Mouse (Mus musculus): ENCODE data around the gene Nfkb2. TPM values are rescaled to one million over a fixed set of nuclear protein-coding genes. Genes with fewer than 3 reads are reported as not detected.

Gene Nfkb2
- polyA plus RNA-seq, 1 experiment = 47.8 TPM

DNA sequence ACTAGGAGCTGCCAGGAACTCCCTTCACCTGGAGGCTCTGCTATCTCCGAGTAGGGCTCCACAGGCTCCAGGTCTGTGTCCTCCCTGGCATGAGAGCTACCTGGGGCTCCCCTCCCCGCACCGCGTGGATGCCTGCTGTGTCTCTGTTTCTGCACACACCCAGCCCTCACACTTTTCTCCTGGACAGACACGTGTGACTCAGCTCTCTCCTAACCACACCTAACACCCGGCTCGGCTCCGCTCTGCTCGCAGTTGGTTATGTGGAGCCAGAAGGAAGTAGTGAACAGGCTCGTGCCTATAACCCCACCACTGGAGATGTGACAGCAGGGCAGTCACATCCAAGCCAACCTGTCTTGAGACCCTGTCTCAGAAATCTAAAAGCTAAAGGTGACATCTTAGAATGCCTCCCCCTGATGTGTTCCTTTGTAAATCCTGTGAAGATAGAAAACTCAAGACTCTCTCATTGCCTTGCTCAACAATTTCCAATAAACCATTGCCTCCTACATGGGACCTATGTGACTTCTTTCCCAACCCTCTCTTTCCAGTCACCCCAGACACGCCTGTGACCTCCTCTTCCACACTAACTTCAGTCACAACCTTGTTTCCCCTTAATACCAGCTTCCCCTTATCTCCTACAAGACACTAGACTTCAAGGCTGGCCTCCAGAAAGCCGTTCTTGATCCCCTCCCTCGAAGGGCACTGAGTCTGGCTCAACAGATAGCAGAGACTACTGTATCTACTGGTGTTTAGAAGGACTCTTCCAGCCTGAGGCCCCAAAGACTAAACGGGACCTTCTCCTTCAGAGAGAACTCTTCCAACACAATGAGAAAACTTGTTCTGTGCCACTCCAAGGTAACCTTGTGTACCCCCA, 11.0 kb downstream of the Nfkb2 start:
- Histone ChIP-seq H3K4me3 (ENCODE audit: insufficient read depth, poor library complexity, severe bottlenecking) (no peak overlapping the region), H3K79me2 (ENCODE audit: control insufficient read depth, insufficient read depth) (no peaks in the 10 kb centered on the region), H3K36me3 (ENCODE audit: control insufficient read depth, insufficient read depth) (peaks cover 14% of the 10 kb centered on the region), H3K27me3 (ENCODE audit: control insufficient read depth, insufficient read depth, insufficient read length) (peaks cover 26% of the 10 kb centered on the region), H3ac (ENCODE audit: control insufficient read depth, insufficient read length, low read depth) (no peak overlapping the region), H3K79me3 (ENCODE audit: low read depth) (no peaks in the 10 kb centered on the region)
- TF ChIP-seq MAX (IDR thresholded peaks at IDR 0.05) (no peak), USF1 (IDR thresholded peaks at IDR 0.05; ENCODE audit: low read depth) (no peak), CTCF (IDR thresholded peaks at IDR 0.05; ENCODE audit: control insufficient read depth, insufficient read depth, insufficient read length) (no peak), CEBPB (IDR thresholded peaks at IDR 0.05; ENCODE audit: low read depth) (no peak), MYOD1 (IDR thresholded peaks at IDR 0.05; ENCODE audit: control insufficient read depth, insufficient read length, low read depth) (no peak), MYOG (IDR thresholded peaks at IDR 0.05; ENCODE audit: control insufficient read depth, extremely low read depth, insufficient read length) (no peak), FOSL1 (IDR thresholded peaks at IDR 0.05; ENCODE audit: insufficient read depth, low read length, poor library complexity, severe bottlenecking) (no peak)

DNA sequence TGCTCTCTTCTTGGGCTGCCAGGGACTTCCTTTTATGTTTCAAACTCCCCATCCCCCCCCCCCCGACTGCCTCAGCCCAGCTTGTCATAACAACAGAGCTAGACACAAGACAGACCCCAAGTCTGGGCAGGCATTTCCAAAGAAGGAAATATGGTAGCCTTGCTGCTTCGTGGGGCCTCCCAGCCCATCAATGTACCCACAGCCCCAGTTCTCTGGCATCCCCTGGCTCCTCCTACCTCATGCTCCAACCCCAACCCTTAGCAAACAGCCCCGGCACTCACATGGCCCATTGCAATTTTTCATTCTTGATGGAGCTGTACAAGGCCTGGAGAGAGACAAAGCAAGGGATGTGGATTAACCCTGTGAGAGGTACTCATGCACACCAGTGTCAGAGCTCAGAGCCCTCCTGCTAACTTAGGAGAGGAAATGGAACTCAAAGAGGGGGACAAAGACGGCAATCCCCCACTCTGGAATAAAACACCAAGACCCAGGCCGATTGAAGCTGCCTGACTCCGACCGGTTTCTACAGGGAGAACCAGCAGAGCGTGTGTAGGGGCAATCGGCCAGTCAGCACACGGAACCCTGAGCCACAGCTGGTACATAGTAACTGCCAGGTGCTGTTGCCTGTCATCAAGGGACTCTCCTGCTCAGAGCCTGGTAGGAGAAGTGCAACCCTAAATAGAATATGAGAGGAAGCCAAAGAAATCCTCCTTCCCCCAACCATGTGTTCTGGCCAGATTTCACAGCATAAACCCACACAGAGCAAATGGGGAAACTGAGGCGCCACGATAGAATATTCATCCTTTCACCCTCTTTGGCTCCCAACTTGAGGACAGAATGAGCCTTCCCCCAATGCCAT, 11.9 kb downstream of the Nfkb2 start:
- peaks cover 26% of the 10 kb centered on the region for H3K27me3 ChIP-seq (ENCODE audit: control insufficient read depth, insufficient read depth, insufficient read length)

GRCm38 (mm10) chr19:46316846-46317545, 12.9 kb downstream of the Nfkb2 start:
- Histone ChIP-seq H3K4me3 (ENCODE audit: insufficient read depth, poor library complexity, severe bottlenecking) (no peak overlapping the region), H3K79me2 (ENCODE audit: control insufficient read depth, insufficient read depth) (no peaks in the 10 kb centered on the region), H3K79me3 (ENCODE audit: low read depth) (no peaks in the 10 kb centered on the region), H3K36me3 (ENCODE audit: control insufficient read depth, insufficient read depth) (no peaks in the 10 kb centered on the region), H3K27me3 (ENCODE audit: control insufficient read depth, insufficient read depth, insufficient read length) (peaks cover 26% of the 10 kb centered on the region), H3ac (ENCODE audit: control insufficient read depth, insufficient read length, low read depth) (no peak overlapping the region)
- TF ChIP-seq MYOD1 (IDR thresholded peaks at IDR 0.05; ENCODE audit: control insufficient read depth, insufficient read length, low read depth) (no peak), FOSL1 (IDR thresholded peaks at IDR 0.05; ENCODE audit: insufficient read depth, low read length, poor library complexity, severe bottlenecking) (no peak), USF1 (IDR thresholded peaks at IDR 0.05; ENCODE audit: low read depth) (no peak), MAX (IDR thresholded peaks at IDR 0.05) (no peak), MYOG (IDR thresholded peaks at IDR 0.05; ENCODE audit: control insufficient read depth, extremely low read depth, insufficient read length) (no peak), CEBPB (IDR thresholded peaks at IDR 0.05; ENCODE audit: low read depth) (no peak), CTCF (IDR thresholded peaks at IDR 0.05; ENCODE audit: control insufficient read depth, insufficient read depth, insufficient read length) (no peak)

More for the DNA sequence above, 11.9 kb downstream of the Nfkb2 start:
- TF ChIP-seq CEBPB (IDR thresholded peaks at IDR 0.05; ENCODE audit: low read depth) = no peak
- no peak for TF ChIP-seq CTCF (IDR thresholded peaks at IDR 0.05; ENCODE audit: control insufficient read depth, insufficient read depth, insufficient read length)
- peaks cover 7% of the 10 kb centered on the region for H3K36me3 ChIP-seq (ENCODE audit: control insufficient read depth, insufficient read depth)
- H3K79me2 ChIP-seq (ENCODE audit: control insufficient read depth, insufficient read depth) = no peaks in the 10 kb centered on the region
- no peaks in the 10 kb centered on the region for H3K79me3 ChIP-seq (ENCODE audit: low read depth)
- H3ac ChIP-seq (ENCODE audit: control insufficient read depth, insufficient read length, low read depth) = no peak overlapping the region
- H3K4me3 ChIP-seq (ENCODE audit: insufficient read depth, poor library complexity, severe bottlenecking) = no peak overlapping the region

DNA sequence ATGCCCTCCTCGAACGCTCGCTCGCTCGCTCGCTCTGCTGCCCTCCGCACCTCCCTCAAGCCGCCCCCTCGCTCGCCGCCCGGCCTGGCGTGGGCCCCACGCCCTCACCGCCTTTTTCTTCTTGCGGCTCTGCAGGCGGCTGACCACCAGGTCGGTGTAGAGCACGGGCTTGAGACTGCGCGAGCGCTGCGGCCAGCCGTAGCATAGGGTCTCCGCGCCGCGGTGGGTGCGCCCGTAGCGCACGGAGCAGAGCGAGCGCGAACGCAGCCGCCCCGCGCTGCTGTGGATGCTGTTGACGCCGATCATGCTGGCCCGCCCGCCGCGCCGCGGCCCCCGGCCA, 13.4 kb downstream of the Nfkb2 start:
- no peaks in the 10 kb centered on the region for H3K79me2 ChIP-seq (ENCODE audit: control insufficient read depth, insufficient read depth)
- H3K27me3 ChIP-seq (ENCODE audit: control insufficient read depth, insufficient read depth, insufficient read length) = peaks cover 30% of the 10 kb centered on the region
- H3K4me3 ChIP-seq (ENCODE audit: insufficient read depth, poor library complexity, severe bottlenecking) = no peak overlapping the region
- TF ChIP-seq MYOG (IDR thresholded peaks at IDR 0.05; ENCODE audit: control insufficient read depth, extremely low read depth, insufficient read length) (no peak), MYOD1 (IDR thresholded peaks at IDR 0.05; ENCODE audit: control insufficient read depth, insufficient read length, low read depth) (no peak), FOSL1 (IDR thresholded peaks at IDR 0.05; ENCODE audit: insufficient read depth, low read length, poor library complexity, severe bottlenecking) (no peak), CTCF (IDR thresholded peaks at IDR 0.05; ENCODE audit: control insufficient read depth, insufficient read depth, insufficient read length) (no peak), USF1 (IDR thresholded peaks at IDR 0.05; ENCODE audit: low read depth) (no peak), MAX (IDR thresholded peaks at IDR 0.05) (no peak), CEBPB (IDR thresholded peaks at IDR 0.05; ENCODE audit: low read depth) (no peak)
- H3K79me3 ChIP-seq (ENCODE audit: low read depth) = no peaks in the 10 kb centered on the region
- no peak overlapping the region for H3ac ChIP-seq (ENCODE audit: control insufficient read depth, insufficient read length, low read depth)
- no peaks in the 10 kb centered on the region for H3K36me3 ChIP-seq (ENCODE audit: control insufficient read depth, insufficient read depth)

DNA sequence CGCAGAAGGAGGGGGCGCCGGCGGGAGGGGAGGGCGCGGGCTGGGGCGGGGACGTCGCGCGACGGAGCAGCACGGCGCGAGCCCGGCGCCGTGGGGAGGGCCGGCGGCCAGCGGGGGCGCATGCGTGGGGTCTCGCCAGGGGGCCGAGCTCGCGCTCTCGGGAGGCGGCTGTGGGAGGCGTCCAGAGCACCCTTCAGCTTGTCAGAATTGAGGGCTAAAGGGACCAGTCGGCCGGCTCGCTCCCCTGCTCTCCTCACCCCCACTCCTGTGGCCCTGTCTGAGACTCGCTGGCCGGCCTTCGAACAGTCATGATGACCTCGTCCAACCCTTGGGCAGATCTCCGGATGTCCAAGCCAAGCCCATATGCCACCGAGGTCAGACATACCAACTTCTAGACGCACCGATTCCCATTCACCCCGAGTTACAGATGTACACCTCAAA, 13.9 kb downstream of the Nfkb2 start:
- TF ChIP-seq MYOD1 (IDR thresholded peaks at IDR 0.05; ENCODE audit: control insufficient read depth, insufficient read length, low read depth) = no peak
- TF ChIP-seq MAX (IDR thresholded peaks at IDR 0.05) = no peak
- TF ChIP-seq FOSL1 (IDR thresholded peaks at IDR 0.05; ENCODE audit: insufficient read depth, low read length, poor library complexity, severe bottlenecking) = no peak
- TF ChIP-seq CEBPB (IDR thresholded peaks at IDR 0.05; ENCODE audit: low read depth) = no peak
- no peak for TF ChIP-seq USF1 (IDR thresholded peaks at IDR 0.05; ENCODE audit: low read depth)
- no peak for TF ChIP-seq MYOG (IDR thresholded peaks at IDR 0.05; ENCODE audit: control insufficient read depth, extremely low read depth, insufficient read length)
- TF ChIP-seq CTCF (IDR thresholded peaks at IDR 0.05; ENCODE audit: control insufficient read depth, insufficient read depth, insufficient read length) = no peak

More for the DNA sequence above, 13.9 kb downstream of the Nfkb2 start:
- peaks cover 31% of the 10 kb centered on the region for H3K27me3 ChIP-seq (ENCODE audit: control insufficient read depth, insufficient read depth, insufficient read length)
- no peaks in the 10 kb centered on the region for H3K79me3 ChIP-seq (ENCODE audit: low read depth)
- no peaks in the 10 kb centered on the region for H3K36me3 ChIP-seq (ENCODE audit: control insufficient read depth, insufficient read depth)
- no peak overlapping the region for H3ac ChIP-seq (ENCODE audit: control insufficient read depth, insufficient read length, low read depth)
- no peaks in the 10 kb centered on the region for H3K79me2 ChIP-seq (ENCODE audit: control insufficient read depth, insufficient read depth)
- no peak overlapping the region for H3K4me3 ChIP-seq (ENCODE audit: insufficient read depth, poor library complexity, severe bottlenecking)
